Mouse (Mus musculus): ENCODE data around the gene Iffo1. TPM values are rescaled to one million over a fixed set of nuclear protein-coding genes. Genes with fewer than 3 reads are reported as not detected.

Iffo1 gene
- polyA plus RNA-seq, 1 experiment from 2014 or later = 11.1 TPM

- Histone ChIP-seq H3K9me3 (no peaks in the 10 kb centered on the region), H3K36me3 (replicated peaks) (peaks cover 61% of the 10 kb centered on the region), H3K4me3 (peak within 1 kb of the TSS; percentile 84), H3K27ac (replicated peaks) (peak within 1 kb of the TSS; percentile 99), H3K27me3 (replicated peaks; ENCODE audit: low read depth, poor library complexity, severe bottlenecking) (no peaks in the 10 kb centered on the region), H3K4me1 (peaks cover 29% of the 10 kb centered on the region)
- peak; percentile 99 for DNase-seq (ENCODE audit: low spot score)
- WGBS = under 1% methylated on average over 54 of the region's 54 CpGs
These were observed 46.4 kb downstream of the Iffo1 start, which contains the start of the genes Ncapd2 and Mrpl51 for GRCm38 (mm10) chr6:125191332-125192015. Ncapd2 (minus strand) TSS chr6:125191701. Mrpl51 (plus strand) TSS chr6:125191801.

DNA sequence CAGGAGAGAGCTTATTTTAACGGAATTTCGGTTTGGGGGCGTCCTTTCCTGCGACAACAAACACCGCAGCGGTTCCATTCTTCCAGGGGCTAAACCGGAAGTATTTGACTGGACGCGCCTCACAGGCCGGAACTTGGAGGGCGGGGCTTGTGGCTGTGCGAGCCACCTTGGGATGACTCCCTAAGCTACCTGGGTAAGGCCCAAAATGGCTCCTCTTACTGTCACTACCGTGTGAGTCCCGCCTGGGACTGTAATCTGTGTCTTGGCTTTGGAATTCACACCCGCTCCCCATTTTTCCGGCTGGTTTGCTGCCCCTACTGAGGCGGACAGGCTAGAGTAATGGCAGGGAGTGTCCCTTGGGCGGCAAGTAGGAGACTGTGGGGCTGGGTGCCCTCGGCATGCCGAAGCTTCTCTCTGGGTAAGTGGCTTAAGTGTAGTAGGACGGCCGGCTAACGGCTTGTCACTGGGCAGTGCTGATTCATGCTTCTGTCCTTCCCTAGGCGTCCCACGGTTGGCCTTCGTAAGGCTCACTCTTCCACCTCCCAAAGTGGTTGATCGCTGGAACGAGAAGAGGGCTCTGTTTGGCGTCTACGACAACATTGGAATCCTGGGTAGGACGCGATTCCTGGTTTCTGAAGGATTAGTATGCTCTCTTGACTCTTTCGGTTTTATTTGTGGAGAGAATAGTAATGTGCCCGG, 47.1 kb downstream of the Iffo1 start:
- no peaks in the 10 kb centered on the region for H3K27me3 ChIP-seq (replicated peaks; ENCODE audit: low read depth, poor library complexity, severe bottlenecking)

GRCm38 (mm10) chr6:125192841-125193240, 47.8 kb downstream of the Iffo1 start:
- Histone ChIP-seq H3K4me3 (peak overlapping the region; percentile 84), H3K36me3 (replicated peaks) (peaks cover 48% of the 10 kb centered on the region), H3K27me3 (replicated peaks; ENCODE audit: low read depth, poor library complexity, severe bottlenecking) (no peaks in the 10 kb centered on the region), H3K4me1 (peaks cover 41% of the 10 kb centered on the region), H3K9me3 (no peaks in the 10 kb centered on the region), H3K27ac (replicated peaks) (peak overlapping the region; percentile 99)
- DNase-seq (ENCODE audit: low spot score) = no peak
- WGBS = 43% methylated on average over 5 of the region's 5 CpGs

More for the DNA sequence above, 47.1 kb downstream of the Iffo1 start:
- Histone ChIP-seq H3K4me3 (peak overlapping the region; percentile 84), H3K36me3 (replicated peaks) (peaks cover 55% of the 10 kb centered on the region), H3K4me1 (peaks cover 35% of the 10 kb centered on the region), H3K9me3 (no peaks in the 10 kb centered on the region), H3K27ac (replicated peaks) (peak overlapping the region; percentile 99)
- under 1% methylated on average over 34 of the region's 34 CpGs for WGBS
- peak; percentile 94 for DNase-seq (ENCODE audit: low spot score)

DNA sequence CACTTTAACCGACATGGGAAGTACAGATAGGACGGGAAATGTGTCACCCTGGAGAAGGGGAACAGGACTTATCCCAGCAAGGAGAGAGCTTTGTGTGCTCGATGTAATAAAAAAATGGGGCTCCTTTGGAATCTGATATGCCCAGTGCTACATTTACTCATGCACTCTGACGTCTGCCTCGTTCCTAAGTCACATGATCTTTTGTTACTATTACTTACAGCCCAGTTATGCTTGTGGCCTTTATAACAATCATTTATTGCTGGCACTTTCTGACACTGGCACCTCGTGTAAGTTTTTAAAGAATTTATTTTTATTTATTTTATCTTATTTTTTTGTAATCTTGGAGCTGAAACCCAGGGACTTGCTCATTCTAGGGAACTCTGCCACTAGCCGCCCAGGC, 48.3 kb downstream of the Iffo1 start:
- peaks cover 42% of the 10 kb centered on the region for H3K36me3 ChIP-seq (replicated peaks)
- peak overlapping the region; percentile 84; the same call in 1 of the 2 replicates for H3K4me3 ChIP-seq
- H3K27me3 ChIP-seq (replicated peaks; ENCODE audit: low read depth, poor library complexity, severe bottlenecking) = no peaks in the 10 kb centered on the region
- H3K4me1 ChIP-seq = peaks cover 41% of the 10 kb centered on the region
- no peak for DNase-seq (ENCODE audit: low spot score)
- no peaks in the 10 kb centered on the region for H3K9me3 ChIP-seq
- H3K27ac ChIP-seq (replicated peaks) = no peak overlapping the region
- WGBS = 77% methylated on average over 7 of the region's 7 CpGs

DNA sequence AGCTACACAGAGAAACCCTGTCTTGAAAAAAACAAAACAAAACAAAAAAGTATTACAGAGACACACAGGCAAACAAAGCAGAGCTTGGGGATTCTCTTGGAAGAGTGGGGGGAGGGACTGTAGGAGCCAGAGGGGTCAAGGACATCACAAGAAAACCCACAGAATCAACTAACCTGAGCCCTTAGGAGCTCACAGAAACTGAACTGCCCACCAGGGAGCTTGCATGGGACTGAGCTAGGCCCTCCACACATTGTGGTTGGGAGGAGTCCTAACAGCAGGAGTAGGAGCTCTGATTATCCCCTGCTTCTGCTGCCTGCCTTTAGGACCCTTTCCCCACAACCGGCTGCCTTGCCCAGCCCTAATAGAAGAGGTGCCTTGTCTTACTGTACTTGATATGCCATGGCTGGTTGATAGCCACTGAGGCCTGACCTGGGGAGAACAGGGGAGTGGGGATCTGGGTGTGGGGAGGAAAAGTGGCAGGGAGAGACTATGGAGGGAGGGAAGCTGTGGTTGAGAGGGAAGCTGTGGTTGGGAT, 50.6 kb downstream of the Iffo1 start:
- Histone ChIP-seq H3K27ac (replicated peaks) (no peak overlapping the region), H3K4me3 (no peak overlapping the region), H3K27me3 (replicated peaks; ENCODE audit: low read depth, poor library complexity, severe bottlenecking) (no peaks in the 10 kb centered on the region), H3K36me3 (replicated peaks) (peaks cover 27% of the 10 kb centered on the region), H3K9me3 (no peaks in the 10 kb centered on the region), H3K4me1 (peaks cover 32% of the 10 kb centered on the region)
- no peak for DNase-seq (ENCODE audit: low spot score)
- WGBS = 31% methylated on average over 1 of the region's 1 CpGs

GRCm38 (mm10) chr6:125196301-125196700, 51.3 kb downstream of the Iffo1 start:
- no peak overlapping the region for H3K4me3 ChIP-seq
- 44% methylated on average over 3 of the region's 3 CpGs for WGBS
- peaks cover 27% of the 10 kb centered on the region for H3K36me3 ChIP-seq (replicated peaks)
- H3K27ac ChIP-seq (replicated peaks) = no peak overlapping the region
- H3K9me3 ChIP-seq = no peaks in the 10 kb centered on the region
- peaks cover 32% of the 10 kb centered on the region for H3K4me1 ChIP-seq
- H3K27me3 ChIP-seq (replicated peaks; ENCODE audit: low read depth, poor library complexity, severe bottlenecking) = no peaks in the 10 kb centered on the region
- no peak for DNase-seq (ENCODE audit: low spot score)

- no peak overlapping the region for H3K27ac ChIP-seq (replicated peaks)
- peaks cover 32% of the 10 kb centered on the region for H3K4me1 ChIP-seq
- no peaks in the 10 kb centered on the region for H3K9me3 ChIP-seq
- H3K36me3 ChIP-seq (replicated peaks) = peaks cover 27% of the 10 kb centered on the region
- no peak for DNase-seq (ENCODE audit: low spot score)
- no peak overlapping the region for H3K4me3 ChIP-seq
- 88% methylated on average over 5 of the region's 5 CpGs for WGBS
- no peaks in the 10 kb centered on the region for H3K27me3 ChIP-seq (replicated peaks; ENCODE audit: low read depth, poor library complexity, severe bottlenecking)
These were observed 52.1 kb downstream of the Iffo1 start for GRCm38 (mm10) chr6:125197166-125197565.

DNA sequence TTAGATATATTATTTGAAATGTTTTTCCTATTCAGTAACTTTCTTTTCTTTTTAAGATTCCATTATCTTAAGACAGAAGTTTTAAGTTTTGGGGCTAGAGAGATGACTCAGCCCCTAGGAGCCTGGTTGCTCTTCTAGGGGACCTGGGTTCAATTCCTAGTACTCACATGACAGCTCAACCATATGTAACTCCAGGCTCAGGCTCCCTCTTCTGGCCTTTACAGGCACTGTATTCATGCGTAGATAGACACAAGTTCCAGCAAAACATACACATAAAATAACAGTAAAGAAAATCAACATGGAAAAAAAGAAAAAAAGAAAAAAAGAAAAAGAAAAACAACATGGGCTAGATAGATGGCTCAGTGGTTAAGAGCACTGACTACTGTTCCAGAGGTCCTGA, 65.4 kb downstream of the Iffo1 start:
- Histone ChIP-seq H3K9me3 (no peaks in the 10 kb centered on the region), H3K4me1 (no peaks in the 10 kb centered on the region; the same call in 1 of the 2 replicates), H3K27ac (replicated peaks) (no peak overlapping the region), H3K27me3 (replicated peaks; ENCODE audit: low read depth, poor library complexity, severe bottlenecking) (peaks cover 19% of the 10 kb centered on the region), H3K36me3 (replicated peaks) (no peaks in the 10 kb centered on the region), H3K4me3 (no peak overlapping the region)
- DNase-seq (ENCODE audit: low spot score) = no peak
- WGBS = 85% methylated on average over 1 of the region's 1 CpGs

Small RNA genes lying within 50 kb of the gene (microRNA-seq; reads per million reads assigned to microRNA genes)
- gene Mir3098 = 2.4 reads per million
- not detected for gene Mir7045

Other genes starting within 250 kb of the Iffo1 start
- gene Lag3, start 233.5 kb upstream of the Iffo1 start, polyA plus RNA-seq (2016; fragmentation: Nextera tagmentation; extraction: Ambion mirVana) = 1.2 and 1.6 TPM in 2 replicates
- 203 and 213 TPM in 2 replicates for gene Ptms, start 225.1 kb upstream of the Iffo1 start, polyA plus RNA-seq (2016; fragmentation: Nextera tagmentation; extraction: Ambion mirVana)
- 390 and 408 TPM in 2 replicates for gene Mlf2, start 213.9 kb upstream of the Iffo1 start, polyA plus RNA-seq (2016; fragmentation: Nextera tagmentation; extraction: Ambion mirVana)
- 137 and 146 TPM in 2 replicates for gene Cops7a, start 179.7 kb upstream of the Iffo1 start, polyA plus RNA-seq (2016; fragmentation: Nextera tagmentation; extraction: Ambion mirVana)
- 0.82 and 1.1 TPM in 2 replicates for gene Pianp, start 148.5 kb upstream of the Iffo1 start, polyA plus RNA-seq (2016; fragmentation: Nextera tagmentation; extraction: Ambion mirVana)
- gene Zfp384, start 136.1 kb upstream of the Iffo1 start, polyA plus RNA-seq (2016; fragmentation: Nextera tagmentation; extraction: Ambion mirVana) = 9.4 and 11.0 TPM in 2 replicates
- gene Ing4, start 105.5 kb upstream of the Iffo1 start, polyA plus RNA-seq (2016; fragmentation: Nextera tagmentation; extraction: Ambion mirVana) = 125 and 137 TPM in 2 replicates
- gene Acrbp, start 95.6 kb upstream of the Iffo1 start, polyA plus RNA-seq (2016; fragmentation: Nextera tagmentation; extraction: Ambion mirVana) = 15.9 and 17.8 TPM in 2 replicates
- gene Lpar5, start 77.3 kb upstream of the Iffo1 start, polyA plus RNA-seq (2016; fragmentation: Nextera tagmentation; extraction: Ambion mirVana) = 0.10 and 0.21 TPM in 2 replicates
- 102 and 105 TPM in 2 replicates for gene Chd4, start 49.3 kb upstream of the Iffo1 start, polyA plus RNA-seq (2016; fragmentation: Nextera tagmentation; extraction: Ambion mirVana)
- gene Nop2, start 13.3 kb upstream of the Iffo1 start, polyA plus RNA-seq (2016; fragmentation: Nextera tagmentation; extraction: Ambion mirVana) = 94.1 and 99.4 TPM in 2 replicates
- 2,731 and 2,955 TPM in 2 replicates for gene Gapdh, start 21.2 kb downstream of the Iffo1 start, polyA plus RNA-seq (2016; fragmentation: Nextera tagmentation; extraction: Ambion mirVana)
- gene Ncapd2, start 46.5 kb downstream of the Iffo1 start, polyA plus RNA-seq (2016; fragmentation: Nextera tagmentation; extraction: Ambion mirVana) = 261 and 263 TPM in 2 replicates
- gene Mrpl51, start 46.6 kb downstream of the Iffo1 start, polyA plus RNA-seq (2016; fragmentation: Nextera tagmentation; extraction: Ambion mirVana) = 207 and 214 TPM in 2 replicates
- gene Vamp1, start 70.3 kb downstream of the Iffo1 start, polyA plus RNA-seq (2016; fragmentation: Nextera tagmentation; extraction: Ambion mirVana) = 2.6 and 3.1 TPM in 2 replicates
- 0.98 and 1.6 TPM in 2 replicates for gene Tapbpl, start 86.6 kb downstream of the Iffo1 start, polyA plus RNA-seq (2016; fragmentation: Nextera tagmentation; extraction: Ambion mirVana)
- 0.95 and 0.98 TPM in 2 replicates for gene Cd27, start 91.8 kb downstream of the Iffo1 start, polyA plus RNA-seq (2016; fragmentation: Nextera tagmentation; extraction: Ambion mirVana)
- gene Tuba3a, start 140.8 kb downstream of the Iffo1 start, polyA plus RNA-seq (2016; fragmentation: Nextera tagmentation; extraction: Ambion mirVana) = 0.16 and 0.19 TPM in 2 replicates
- 26.9 and 28.8 TPM in 2 replicates for gene Ltbr, start 168.6 kb downstream of the Iffo1 start, polyA plus RNA-seq (2016; fragmentation: Nextera tagmentation; extraction: Ambion mirVana)
- 0.57 and 0.87 TPM in 2 replicates for gene Scnn1a, start 175.4 kb downstream of the Iffo1 start, polyA plus RNA-seq (2016; fragmentation: Nextera tagmentation; extraction: Ambion mirVana)
- 33.4 and 34.8 TPM in 2 replicates for gene Tnfrsf1a, start 204.1 kb downstream of the Iffo1 start, polyA plus RNA-seq (2016; fragmentation: Nextera tagmentation; extraction: Ambion mirVana)
- gene Plekhg6, start 235.6 kb downstream of the Iffo1 start, polyA plus RNA-seq (2016; fragmentation: Nextera tagmentation; extraction: Ambion mirVana) = 0.21 and 0.32 TPM in 2 replicates

All from embryonic facial prominence, embryonic 10.5 days (tissue).